Mouse (Mus musculus) hindbrain, embryonic 14.5 days (tissue): Measurements from ENCODE around the gene Pcolce. TPM values are rescaled to one million over a fixed set of nuclear protein-coding genes. Genes with fewer than 3 reads are reported as not detected.

ENCODE experiments used
- ATAC-seq: fragments of 200-750 bp; cut with Nextera tagmentation; 2 replicates; pipeline ENCODE4 v1.8.0; 2017; ENCODE audit warnings: moderate number of reproducible peaks, mild to moderate bottlenecking, moderate TSS enrichment, moderate library complexity; ENCODE audit not compliant: low FRiP score
- DNase-seq: peaks from one replicate; pipeline ENCODE4 v3.0.0-alpha.2; 2015; ENCODE audit warnings: low spot score
- H3K27ac ChIP-seq: fragments of 300-500 bp; sonication (generic); 2 replicates; pipeline ENCODE4 v1.5.1; 2014; ENCODE audit warnings: mild to moderate bottlenecking, moderate library complexity
- H3K27me3 ChIP-seq: fragments of 300-500 bp; sonication (generic); 2 replicates; pipeline ENCODE4 v1.6.1; 2014; ENCODE audit warnings: mild to moderate bottlenecking, low read length, mixed read lengths; ENCODE audit not compliant: control insufficient read depth, insufficient read depth
- H3K36me3 ChIP-seq: fragments of 300-500 bp; sonication (generic); replicated peaks from 2 replicates; pipeline ENCODE4 v1.6.1; 2014; ENCODE audit not compliant: control insufficient read depth, insufficient read depth
- H3K4me1 ChIP-seq: fragments of 300-500 bp; sonication (generic); replicated peaks from 2 replicates; pipeline ENCODE4 v1.6.1; 2014; ENCODE audit warnings: antibody characterized with exemption, low read length, mixed read lengths; ENCODE audit not compliant: control insufficient read depth, insufficient read depth
- H3K4me2 ChIP-seq: fragments of 300-500 bp; sonication (generic); replicated peaks from 2 replicates; pipeline ENCODE4 v1.6.1; 2014; ENCODE audit warnings: mild to moderate bottlenecking, moderate library complexity
- H3K4me3 ChIP-seq: fragments of 300-500 bp; sonication (generic); replicated peaks from 2 replicates; pipeline ENCODE4 v1.5.1; 2014; ENCODE audit warnings: mild to moderate bottlenecking, low read length
- H3K9ac ChIP-seq: fragments of 300-500 bp; sonication (generic); 2 replicates; pipeline ENCODE4 v1.6.1; 2014
- H3K9me3 ChIP-seq: fragments of 300-500 bp; sonication (generic); 2 replicates; pipeline ENCODE4 v1.6.1; 2016; ENCODE audit warnings: low read length; ENCODE audit not compliant: control insufficient read depth
- WGBS: fragments of 180-500 bp; shearing (Covaris S2); extraction: QIAGEN DNeasy Blood & Tissue Kit; methylation state at CpG from one replicate; pipeline ENCODE4 v1.1.7; 2014; 5-methylcytosine and 5-hydroxymethylcytosine counted together
- polyA plus RNA-seq: library from polyadenylated mRNA; unstranded; fragments of >200 nt; fragmentation: Nextera tagmentation; extraction: Ambion mirVana; gene quantifications from 2 replicates; pipeline ENCODE4 v1.2.1, GENCODE M21; 2014

Pcolce gene
- polyA plus RNA-seq, 1 experiment from 2014 or later = 28.5 TPM

- DNase-seq = no peak
- ATAC-seq = no peak; the same call in 1 of the 2 replicates
- Histone ChIP-seq H3K27ac (no peak overlapping the region), H3K9ac (no peak overlapping the region), H3K4me3 (no peak overlapping the region), H3K36me3 (peaks cover 16% of the 10 kb centered on the region; the same call in 1 of the 2 replicates), H3K4me1 (peaks cover 6% of the 10 kb centered on the region; the same call in 1 of the 2 replicates), H3K9me3 (no peaks in the 10 kb centered on the region), H3K4me2 (no peak overlapping the region), H3K27me3 (peaks cover 37% of the 10 kb centered on the region)
- WGBS = 73% methylated on average over 9 of the region's 9 CpGs
These were observed 34.4 kb upstream of the Pcolce start for GRCm38 (mm10) chr5:137647827-137648601.

- H3K4me3 ChIP-seq = peak within 1 kb of the TSS; percentile 15
- peaks cover 19% of the 10 kb centered on the region for H3K36me3 ChIP-seq
- 20% methylated on average over 11 of the region's 11 CpGs for WGBS
- no peak for ATAC-seq
- H3K27me3 ChIP-seq = peaks cover 37% of the 10 kb centered on the region
- H3K9ac ChIP-seq = no peak within 1 kb of the TSS
- no peak within 1 kb of the TSS for H3K27ac ChIP-seq
- H3K4me2 ChIP-seq = peak within 1 kb of the TSS; percentile 43
- peaks cover 6% of the 10 kb centered on the region; the same call in 1 of the 2 replicates for H3K4me1 ChIP-seq
- H3K9me3 ChIP-seq = no peaks in the 10 kb centered on the region
- no peak for DNase-seq
These were observed 32.1 kb upstream of the Pcolce start, which contains the start of gene Irs3 for GRCm38 (mm10) chr5:137645652-137646091. Gene Irs3 (minus strand): TSS chr5:137645714.

DNA sequence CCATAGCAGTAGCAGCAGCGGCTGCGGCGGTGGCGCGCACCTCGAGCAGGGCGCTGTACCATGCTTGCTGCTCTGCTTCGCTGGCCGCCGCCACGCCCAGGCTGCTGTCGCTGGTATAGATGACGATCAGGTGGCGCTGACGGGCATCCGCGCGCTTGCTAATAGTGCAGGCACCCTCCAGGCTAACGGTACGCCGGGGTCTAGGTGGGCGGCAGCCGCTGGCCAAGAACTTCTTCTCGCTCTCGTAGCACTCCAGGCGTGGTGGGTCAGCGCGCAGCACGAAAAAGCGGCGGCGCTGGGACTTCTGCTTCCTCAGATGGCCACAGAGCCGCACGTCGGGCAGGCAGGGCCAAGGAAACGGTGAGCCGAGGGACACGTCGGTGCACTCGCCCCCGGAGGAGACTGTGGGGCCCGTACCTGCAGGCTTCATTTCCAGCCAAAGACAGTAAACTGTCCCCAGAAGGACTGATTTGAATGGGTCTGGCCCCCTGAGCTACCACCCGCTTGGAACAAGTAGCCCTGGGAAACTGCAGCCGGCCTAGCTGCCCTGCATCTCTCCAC is 31.6 kb upstream of the Pcolce start:
- no peak overlapping the region for H3K27ac ChIP-seq
- H3K27me3 ChIP-seq = peaks cover 37% of the 10 kb centered on the region
- DNase-seq (no peak), ATAC-seq (0 out of 2 replicates have a peak, but pooled peaks have one; percentile 38)
- peaks cover 6% of the 10 kb centered on the region; the same call in 1 of the 2 replicates for H3K4me1 ChIP-seq
- H3K4me2 ChIP-seq = peak overlapping the region; percentile 43
- H3K9ac ChIP-seq = no peak overlapping the region
- H3K9me3 ChIP-seq = no peaks in the 10 kb centered on the region
- 3% methylated on average over 44 of the region's 44 CpGs for WGBS
- H3K36me3 ChIP-seq = peaks cover 24% of the 10 kb centered on the region
- peak overlapping the region; percentile 15 for H3K4me3 ChIP-seq

GRCm38 (mm10) chr5:137644484-137644883 is 30.9 kb upstream of the Pcolce start:
- H3K9me3 ChIP-seq = no peaks in the 10 kb centered on the region
- DNase-seq (no peak), ATAC-seq (no peak)
- H3K4me1 ChIP-seq = peaks cover 6% of the 10 kb centered on the region; the same call in 1 of the 2 replicates
- H3K4me2 ChIP-seq = no peak overlapping the region
- 37% methylated on average over 19 of the region's 19 CpGs for WGBS
- H3K27me3 ChIP-seq = peaks cover 37% of the 10 kb centered on the region
- H3K36me3 ChIP-seq = peaks cover 31% of the 10 kb centered on the region
- no peak overlapping the region for H3K9ac ChIP-seq
- no peak overlapping the region for H3K27ac ChIP-seq
- H3K4me3 ChIP-seq = no peak overlapping the region

DNA sequence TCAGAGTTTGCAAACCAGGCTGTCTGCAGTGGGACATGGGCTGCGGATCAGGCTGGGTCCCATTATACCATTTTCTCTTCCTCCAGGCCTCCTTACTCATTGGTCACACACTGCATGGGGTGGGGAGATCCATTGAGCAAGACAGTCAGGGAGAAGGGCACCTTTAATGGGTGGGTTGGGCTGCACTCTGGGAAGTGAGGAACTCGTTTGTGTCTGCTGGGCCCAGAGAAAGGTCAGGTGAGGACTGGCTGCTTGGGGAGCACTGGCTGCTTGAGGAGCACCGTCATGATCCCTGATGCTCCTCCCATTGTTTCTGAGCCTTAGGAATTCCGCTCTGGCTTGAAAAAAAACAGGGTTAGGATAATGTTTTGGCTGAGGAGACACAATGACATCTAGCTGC is 29.3 kb upstream of the Pcolce start:
- peaks cover 37% of the 10 kb centered on the region for H3K27me3 ChIP-seq
- H3K4me2 ChIP-seq = no peak overlapping the region
- H3K36me3 ChIP-seq = peaks cover 47% of the 10 kb centered on the region
- H3K9me3 ChIP-seq = no peaks in the 10 kb centered on the region
- no peak overlapping the region for H3K27ac ChIP-seq
- H3K4me3 ChIP-seq = no peak overlapping the region
- 54% methylated on average over 4 of the region's 4 CpGs for WGBS
- peaks cover 6% of the 10 kb centered on the region; the same call in 1 of the 2 replicates for H3K4me1 ChIP-seq
- no peak for DNase-seq
- no peak overlapping the region for H3K9ac ChIP-seq
- no peak for ATAC-seq

GRCm38 (mm10) chr5:137641054-137641453 is 27.5 kb upstream of the Pcolce start, which contains the start of gene Sap25:
Gene Sap25 (plus strand): TSS chr5:137641334.
- ATAC-seq (no peak), DNase-seq (no peak)
- Histone ChIP-seq H3K4me3 (no peak within 1 kb of the TSS), H3K9ac (no peak within 1 kb of the TSS), H3K36me3 (peaks cover 65% of the 10 kb centered on the region), H3K9me3 (no peaks in the 10 kb centered on the region), H3K4me2 (no peak within 1 kb of the TSS), H3K4me1 (peaks cover 6% of the 10 kb centered on the region; the same call in 1 of the 2 replicates), H3K27me3 (peaks cover 26% of the 10 kb centered on the region), H3K27ac (no peak within 1 kb of the TSS)
- 85% methylated on average over 19 of the region's 19 CpGs for WGBS

GRCm38 (mm10) chr5:137639472-137639871 is 25.9 kb upstream of the Pcolce start:
- Histone ChIP-seq H3K4me3 (no peak overlapping the region), H3K4me2 (no peak overlapping the region), H3K27me3 (peaks cover 11% of the 10 kb centered on the region), H3K27ac (no peak overlapping the region), H3K9me3 (no peaks in the 10 kb centered on the region), H3K36me3 (peaks cover 79% of the 10 kb centered on the region), H3K9ac (no peak overlapping the region), H3K4me1 (no peaks in the 10 kb centered on the region; the same call in 1 of the 2 replicates)
- DNase-seq (no peak), ATAC-seq (no peak)
- 82% methylated on average over 7 of the region's 7 CpGs for WGBS

GRCm38 (mm10) chr5:137633397-137634084 is 20.0 kb upstream of the Pcolce start:
- H3K4me2 ChIP-seq = no peak overlapping the region
- H3K4me1 ChIP-seq = peaks cover 30% of the 10 kb centered on the region
- H3K27me3 ChIP-seq = no peaks in the 10 kb centered on the region
- peak overlapping the region; percentile 14; the same call in 1 of the 2 replicates for H3K9ac ChIP-seq
- DNase-seq (no peak), ATAC-seq (no peak)
- no peak overlapping the region for H3K27ac ChIP-seq
- 72% methylated on average over 12 of the region's 12 CpGs for WGBS
- H3K9me3 ChIP-seq = no peaks in the 10 kb centered on the region
- peaks cover 48% of the 10 kb centered on the region for H3K36me3 ChIP-seq
- no peak overlapping the region for H3K4me3 ChIP-seq

- Histone ChIP-seq H3K27ac (peak overlapping the region; percentile 56; the same call in 1 of the 2 replicates), H3K9ac (peak overlapping the region; percentile 85; the same call in 1 of the 2 replicates), H3K4me3 (no peak overlapping the region), H3K36me3 (peaks cover 28% of the 10 kb centered on the region), H3K9me3 (no peaks in the 10 kb centered on the region), H3K4me1 (peaks cover 37% of the 10 kb centered on the region), H3K27me3 (no peaks in the 10 kb centered on the region), H3K4me2 (peak overlapping the region; percentile 63; the same call in 1 of the 2 replicates)
- ATAC-seq (no peak), DNase-seq (no peak)
- 66% methylated on average over 4 of the region's 4 CpGs for WGBS
These were observed 18.0 kb upstream of the Pcolce start for GRCm38 (mm10) chr5:137631591-137631990.
